Mouse (Mus musculus) small intestine, adult 2 months (tissue): ENCODE data around the gene Lif.

ENCODE experiments used
- CTCF ChIP-seq: fragments of 200-500 bp; IDR thresholded peaks from 2 replicates; pipeline ENCODE4 v1.5.1; 2012; ENCODE audit warnings: low read depth, mild to moderate bottlenecking, control low read depth, inconsistent platforms, low read length, moderate library complexity, mixed read lengths; ENCODE audit not compliant: insufficient replicate concordance, insufficient read length; ENCODE audit errors: extremely low read depth
- POLR2A ChIP-seq: fragments of 200-500 bp; IDR thresholded peaks from 2 replicates; pipeline ENCODE4 v1.6.1; 2012; ENCODE audit warnings: low read depth, mild to moderate bottlenecking, control low read depth, inconsistent platforms, low read length, moderate library complexity

DNA sequence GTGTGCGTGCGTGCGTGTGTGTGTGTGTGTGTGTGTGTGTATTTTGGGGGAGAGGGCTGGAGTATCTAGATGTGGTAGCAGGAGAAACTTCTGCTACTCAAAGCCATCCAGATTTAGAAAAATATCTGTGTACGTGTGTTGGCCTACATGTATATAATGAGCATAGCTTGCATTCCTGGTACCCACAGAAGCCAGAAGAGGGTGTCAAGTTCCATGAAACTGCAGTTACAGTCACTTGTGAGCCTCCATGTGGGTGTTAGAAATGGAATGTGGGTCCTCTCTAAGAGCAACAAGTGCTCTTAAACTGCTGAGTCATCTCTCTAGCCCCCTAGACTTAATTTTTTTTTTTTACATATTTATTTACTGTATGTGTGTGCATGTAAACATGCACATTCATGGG, 53.0 kb downstream of the Lif start:
- no peak for TF ChIP-seq CTCF
- no peak for TF ChIP-seq POLR2A
